Mouse (Mus musculus): ENCODE data around the gene Olfr1507. TPM values are rescaled to one million over a fixed set of nuclear protein-coding genes. Genes with fewer than 3 reads are reported as not detected.

Olfr1507 gene
- not detected in 2 replicates for polyA plus RNA-seq (2015; fragmentation: Nextera tagmentation; extraction: Ambion mirVana)

- H3K9ac ChIP-seq (replicated peaks; ENCODE audit: low read depth, low read length), result no peak within 1 kb of the TSS
- WGBS, result 91% methylated on average over 4 of the region's 4 CpGs
- ATAC-seq, result no peak
- H3K27me3 ChIP-seq (replicated peaks; ENCODE audit: control insufficient read depth, insufficient read depth, low read length), result no peaks in the 10 kb centered on the region
- no peak within 1 kb of the TSS for H3K4me2 ChIP-seq (ENCODE audit: low read length)
- H3K4me3 ChIP-seq (replicated peaks; ENCODE audit: low read length), result no peak within 1 kb of the TSS
- no peaks in the 10 kb centered on the region for H3K36me3 ChIP-seq (ENCODE audit: control insufficient read depth, insufficient read depth)
- no peak within 1 kb of the TSS for H3K27ac ChIP-seq (ENCODE audit: low read length)
- no peaks in the 10 kb centered on the region for H3K4me1 ChIP-seq (replicated peaks; ENCODE audit: control insufficient read depth, insufficient read depth, low read length)
- no peaks in the 10 kb centered on the region for H3K9me3 ChIP-seq (ENCODE audit: control insufficient read depth, low read length)
These were observed at the start of gene Olfr1507 for GRCm38 (mm10) chr14:52495516-52495915. TSS of gene Olfr1507 (minus strand) at chr14:52495749.

DNA sequence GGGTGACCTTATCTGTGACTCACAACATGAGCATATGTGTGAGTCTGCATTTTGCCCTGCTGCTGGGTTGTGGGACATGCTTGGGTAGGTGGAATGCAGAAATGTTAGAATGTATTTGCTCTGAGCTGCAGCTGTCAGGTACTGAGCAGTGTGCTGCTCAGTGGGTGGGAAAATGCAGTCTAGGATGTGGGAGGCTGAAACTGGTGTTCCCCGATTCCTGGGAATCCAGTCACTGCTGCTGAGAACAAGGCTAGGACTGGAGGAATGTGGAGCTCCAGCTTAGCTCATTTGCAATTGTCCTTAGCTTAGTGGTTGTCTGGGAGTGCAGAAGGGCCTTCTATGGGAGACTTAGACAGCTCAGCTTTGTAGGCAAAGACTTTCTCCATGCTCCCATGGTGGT is 37.8 kb upstream of the Olfr1507 start:
- 0 out of 2 replicates have a peak, but pooled peaks cover 2% of the 10 kb centered on the region for H3K9me3 ChIP-seq (ENCODE audit: control insufficient read depth, low read length)
- no peaks in the 10 kb centered on the region for H3K27me3 ChIP-seq (replicated peaks; ENCODE audit: control insufficient read depth, insufficient read depth, low read length)
- no peak overlapping the region for H3K27ac ChIP-seq (ENCODE audit: low read length)
- 83% methylated on average over 1 of the region's 1 CpGs for WGBS
- no peak for ATAC-seq
- H3K4me2 ChIP-seq (ENCODE audit: low read length), result no peak overlapping the region
- H3K4me3 ChIP-seq (replicated peaks; ENCODE audit: low read length), result no peak overlapping the region
- H3K9ac ChIP-seq (replicated peaks; ENCODE audit: low read depth, low read length), result no peak overlapping the region
- no peaks in the 10 kb centered on the region for H3K4me1 ChIP-seq (replicated peaks; ENCODE audit: control insufficient read depth, insufficient read depth, low read length)
- no peaks in the 10 kb centered on the region for H3K36me3 ChIP-seq (ENCODE audit: control insufficient read depth, insufficient read depth)

DNA sequence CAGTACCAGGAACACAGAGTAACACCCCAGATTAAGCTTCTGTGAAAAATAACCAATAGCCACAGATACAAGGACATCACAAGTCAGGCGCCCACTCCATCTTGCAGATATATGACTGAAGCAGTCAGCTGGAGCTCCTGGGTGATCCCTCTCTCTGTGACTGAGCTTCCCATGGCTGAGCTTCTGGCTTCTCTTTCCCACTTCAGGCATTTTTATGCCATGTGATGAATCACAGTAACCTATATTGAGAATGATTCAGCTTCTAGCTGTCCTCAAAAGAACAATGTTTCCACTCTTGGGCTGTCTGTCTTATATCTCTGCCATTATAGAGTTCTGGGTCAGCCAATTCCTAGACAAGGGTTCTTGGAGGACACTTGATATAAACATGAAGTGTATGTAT is 29.4 kb upstream of the Olfr1507 start:
- Histone ChIP-seq H3K4me1 (replicated peaks; ENCODE audit: control insufficient read depth, insufficient read depth, low read length) (no peaks in the 10 kb centered on the region), H3K4me2 (ENCODE audit: low read length) (no peak overlapping the region), H3K9me3 (ENCODE audit: control insufficient read depth, low read length) (0 out of 2 replicates have a peak, but pooled peaks cover 3% of the 10 kb centered on the region), H3K27ac (ENCODE audit: low read length) (no peak overlapping the region), H3K9ac (replicated peaks; ENCODE audit: low read depth, low read length) (no peak overlapping the region), H3K4me3 (replicated peaks; ENCODE audit: low read length) (no peak overlapping the region), H3K27me3 (replicated peaks; ENCODE audit: control insufficient read depth, insufficient read depth, low read length) (no peaks in the 10 kb centered on the region), H3K36me3 (ENCODE audit: control insufficient read depth, insufficient read depth) (no peaks in the 10 kb centered on the region)
- ATAC-seq, result no peak
- WGBS, result 88% methylated on average over 1 of the region's 1 CpGs

DNA sequence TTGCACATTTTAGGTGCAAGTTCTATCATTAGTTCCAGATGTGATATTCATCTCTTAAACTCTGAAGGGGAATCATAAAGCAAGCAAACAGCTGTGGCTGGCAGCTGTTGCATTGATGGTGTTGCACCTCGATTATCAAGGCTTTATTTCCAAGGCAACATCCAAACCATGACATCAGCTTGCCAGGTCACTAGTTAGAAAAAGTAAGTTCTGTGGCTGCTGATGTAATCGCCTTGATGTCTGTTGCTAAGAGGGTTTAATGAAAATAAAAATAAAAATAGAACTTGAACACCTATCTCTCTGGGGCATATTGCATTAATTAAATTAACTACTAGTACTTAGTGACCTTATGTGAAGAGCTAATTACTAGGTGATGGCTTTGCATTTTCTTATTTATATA is 28.2 kb downstream of the Olfr1507 start, which contains the start of gene Olfr1508:
Olfr1508 (minus strand) TSS at position 101 of the 400 bp plus-strand sequence.
- WGBS, result 66% methylated on average over 2 of the region's 2 CpGs
- H3K4me1 ChIP-seq (replicated peaks; ENCODE audit: control insufficient read depth, insufficient read depth, low read length), result no peaks in the 10 kb centered on the region
- no peak for ATAC-seq

GRCm38 (mm10) chr14:52465738-52466137 is 29.8 kb downstream of the Olfr1507 start:
- Histone ChIP-seq H3K36me3 (ENCODE audit: control insufficient read depth, insufficient read depth) (no peaks in the 10 kb centered on the region), H3K9me3 (ENCODE audit: control insufficient read depth, low read length) (no peaks in the 10 kb centered on the region), H3K4me1 (replicated peaks; ENCODE audit: control insufficient read depth, insufficient read depth, low read length) (no peaks in the 10 kb centered on the region), H3K4me3 (replicated peaks; ENCODE audit: low read length) (no peak overlapping the region), H3K4me2 (ENCODE audit: low read length) (no peak overlapping the region), H3K9ac (replicated peaks; ENCODE audit: low read depth, low read length) (no peak overlapping the region), H3K27me3 (replicated peaks; ENCODE audit: control insufficient read depth, insufficient read depth, low read length) (no peaks in the 10 kb centered on the region), H3K27ac (ENCODE audit: low read length) (no peak overlapping the region)
- 92% methylated on average over 1 of the region's 1 CpGs for WGBS
- ATAC-seq, result no peak

More for the DNA sequence above, 28.2 kb downstream of the Olfr1507 start, which contains the start of gene Olfr1508:
- Histone ChIP-seq H3K27ac (ENCODE audit: low read length) (no peak within 1 kb of the TSS), H3K9me3 (ENCODE audit: control insufficient read depth, low read length) (no peaks in the 10 kb centered on the region), H3K4me2 (ENCODE audit: low read length) (no peak within 1 kb of the TSS), H3K9ac (replicated peaks; ENCODE audit: low read depth, low read length) (no peak within 1 kb of the TSS), H3K27me3 (replicated peaks; ENCODE audit: control insufficient read depth, insufficient read depth, low read length) (no peaks in the 10 kb centered on the region), H3K36me3 (ENCODE audit: control insufficient read depth, insufficient read depth) (no peaks in the 10 kb centered on the region), H3K4me3 (replicated peaks; ENCODE audit: low read length) (no peak within 1 kb of the TSS)

DNA sequence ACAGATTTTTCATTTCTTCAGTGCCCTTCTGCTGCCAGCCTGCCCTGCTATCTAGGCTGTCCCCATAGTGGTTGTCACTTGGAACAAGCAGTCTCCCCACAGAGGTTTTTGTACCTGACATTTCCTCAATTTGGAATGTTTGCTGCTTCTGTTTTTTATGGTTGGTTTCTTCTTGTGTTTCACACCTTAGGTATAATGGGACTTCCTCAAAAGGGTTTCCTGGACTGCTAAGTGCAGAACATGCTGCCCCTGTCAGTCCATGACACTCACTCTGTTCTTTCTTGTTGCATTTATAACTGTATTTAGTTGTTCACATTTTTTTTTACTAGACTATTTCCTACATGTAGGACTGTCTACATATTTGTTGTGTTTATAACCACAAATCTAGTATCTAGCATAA is 33.6 kb downstream of the Olfr1507 start:
- Histone ChIP-seq H3K4me1 (replicated peaks; ENCODE audit: control insufficient read depth, insufficient read depth, low read length) (no peaks in the 10 kb centered on the region), H3K27ac (ENCODE audit: low read length) (no peak overlapping the region), H3K9ac (replicated peaks; ENCODE audit: low read depth, low read length) (no peak overlapping the region), H3K9me3 (ENCODE audit: control insufficient read depth, low read length) (no peaks in the 10 kb centered on the region; the same call in 1 of the 2 replicates), H3K27me3 (replicated peaks; ENCODE audit: control insufficient read depth, insufficient read depth, low read length) (no peaks in the 10 kb centered on the region), H3K36me3 (ENCODE audit: control insufficient read depth, insufficient read depth) (no peaks in the 10 kb centered on the region), H3K4me2 (ENCODE audit: low read length) (no peak overlapping the region), H3K4me3 (replicated peaks; ENCODE audit: low read length) (no peak overlapping the region)
- no peak for ATAC-seq

- WGBS, result 90% methylated on average over 8 of the region's 8 CpGs
- no peak for ATAC-seq
- H3K9me3 ChIP-seq (ENCODE audit: control insufficient read depth, low read length), result no peaks in the 10 kb centered on the region
These were observed 44.4 kb downstream of the Olfr1507 start for GRCm38 (mm10) chr14:52451138-52451537.

GRCm38 (mm10) chr14:52442690-52443089 is 52.9 kb downstream of the Olfr1507 start, which contains the start of gene Olfr1509:
TSS of gene Olfr1509 (plus strand) at chr14:52442990.
- Histone ChIP-seq H3K27me3 (replicated peaks; ENCODE audit: control insufficient read depth, insufficient read depth, low read length) (no peaks in the 10 kb centered on the region), H3K27ac (ENCODE audit: low read length) (no peak within 1 kb of the TSS), H3K9me3 (ENCODE audit: control insufficient read depth, low read length) (no peaks in the 10 kb centered on the region), H3K9ac (replicated peaks; ENCODE audit: low read depth, low read length) (no peak within 1 kb of the TSS), H3K4me2 (ENCODE audit: low read length) (no peak within 1 kb of the TSS), H3K36me3 (ENCODE audit: control insufficient read depth, insufficient read depth) (no peaks in the 10 kb centered on the region), H3K4me3 (replicated peaks; ENCODE audit: low read length) (no peak within 1 kb of the TSS), H3K4me1 (replicated peaks; ENCODE audit: control insufficient read depth, insufficient read depth, low read length) (no peaks in the 10 kb centered on the region)
- no peak for ATAC-seq

More at GRCm38 (mm10) chr14:52451138-52451537, 44.4 kb downstream of the Olfr1507 start:
- H3K4me1 ChIP-seq (replicated peaks; ENCODE audit: control insufficient read depth, insufficient read depth, low read length), result no peaks in the 10 kb centered on the region
- no peaks in the 10 kb centered on the region for H3K36me3 ChIP-seq (ENCODE audit: control insufficient read depth, insufficient read depth)
- no peak overlapping the region for H3K9ac ChIP-seq (replicated peaks; ENCODE audit: low read depth, low read length)
- H3K27ac ChIP-seq (ENCODE audit: low read length), result no peak overlapping the region
- H3K4me3 ChIP-seq (replicated peaks; ENCODE audit: low read length), result no peak overlapping the region
- no peaks in the 10 kb centered on the region for H3K27me3 ChIP-seq (replicated peaks; ENCODE audit: control insufficient read depth, insufficient read depth, low read length)
- no peak overlapping the region for H3K4me2 ChIP-seq (ENCODE audit: low read length)
